ENCODE assay signal across 18 mouse cellular contexts in genomic region chr5:146571830-146572734, GRCm38 (mm10). TPM values are rescaled to one million over a fixed set of nuclear protein-coding genes. Genes with fewer than 3 reads are reported as not detected.
DNase-seq lines count a peak whose midpoint lies in the region; ATAC-seq and TF ChIP-seq lines count a peak whose summit lies in the region.
"Not testable (repeated sequence)": the region's sequence is repeated elsewhere in the genome, so short reads cannot be mapped to it uniquely, and the experiment has no call there.
"Had no signal": no experiment of that assay in that cellular context is flagged by ENCODE, and none has a peak within 500 bp of the region (broad histone marks: within the 10 kb centered on the region; RNA-seq: fewer than 3 reads in every experiment).

No protein-coding gene starts in this region.

- not testable (repeated sequence) for H3K27ac ChIP-seq in heart, embryonic 16.5 days (ENCODE audit: low read length); hindbrain, embryonic 16.5 days (ENCODE audit: low read depth, low read length); midbrain, postnatal 0 days (ENCODE audit: low read depth, low read length)
- peak overlapping the region; percentile 86 for H3K27ac ChIP-seq in layer of hippocampus, adult 2 months
- peak overlapping the region; percentile 44 for H3K27ac ChIP-seq in left cerebral cortex, adult 2 months

- not testable (repeated sequence) for H3K36me3 ChIP-seq in heart, embryonic 16.5 days (ENCODE audit: control insufficient read depth, insufficient read depth); hindbrain, embryonic 16.5 days (ENCODE audit: control insufficient read depth, insufficient read depth, low read length); midbrain, postnatal 0 days (ENCODE audit: insufficient read depth, low read length)

- ATAC-seq in frontal cortex, adult (ENCODE audit: low TSS enrichment) = peak; percentile 80
- peak; percentile 45 for ATAC-seq in heart, embryonic 16.5 days (replicated peaks; ENCODE audit: extremely low read depth, insufficient read depth, low FRiP score)
- peak; percentile 75 for ATAC-seq in hindbrain, embryonic 16.5 days
- 0 out of 2 replicates have a peak, but pooled peaks have one; percentile 52 for ATAC-seq in midbrain, postnatal 0 days (ENCODE audit: low FRiP score)

- intact Hi-C loops in left cerebral cortex, adult 2 months (cut with DNase I) = loop anchor here (2.0 kb wide), 1 partner anchor 99 kb away; no protein-coding TSS in a partner anchor

- not testable (repeated sequence) for TF ChIP-seq CTCF in layer of hippocampus, adult 2 months (conservative IDR thresholded peaks at IDR 0.05); left cerebral cortex, adult 2 months (IDR thresholded peaks at IDR 0.05); midbrain, postnatal 0 days (IDR thresholded peaks at IDR 0.05)

- H3K4me2 ChIP-seq in heart, embryonic 16.5 days (ENCODE audit: low read depth, low read length); hindbrain, embryonic 16.5 days (ENCODE audit: low read length); midbrain, postnatal 0 days (ENCODE audit: low read depth, low read length, poor library complexity, severe bottlenecking): not testable (repeated sequence)

- not testable (repeated sequence) for H3K9me3 ChIP-seq in heart, embryonic 16.5 days (replicated peaks; ENCODE audit: control insufficient read depth, low read length); hindbrain, embryonic 16.5 days (ENCODE audit: control insufficient read depth, low read length); midbrain, postnatal 0 days (ENCODE audit: low read length)

- WGBS in heart, embryonic 16.5 days = 52% methylated on average over 6 of the region's 6 CpGs
- 44% methylated on average over 6 of the region's 6 CpGs for WGBS in hindbrain, embryonic 16.5 days
- WGBS in midbrain, postnatal 0 days = 48% methylated on average over 6 of the region's 6 CpGs

- H3K4me3 ChIP-seq in heart, embryonic 16.5 days (ENCODE audit: low read length); hindbrain, embryonic 16.5 days (ENCODE audit: low read length); layer of hippocampus, adult 2 months; left cerebral cortex, adult 2 months; midbrain, postnatal 0 days (ENCODE audit: low read depth, low read length): not testable (repeated sequence)

- H3K9ac ChIP-seq in heart, embryonic 16.5 days (ENCODE audit: low read length); hindbrain, embryonic 16.5 days (ENCODE audit: low read depth, low read length); midbrain, postnatal 0 days (replicated peaks; ENCODE audit: low read length, poor library complexity, severe bottlenecking): not testable (repeated sequence)

- H3K27me3 ChIP-seq in heart, embryonic 16.5 days (ENCODE audit: control insufficient read depth, insufficient read depth, low read length); hindbrain, embryonic 16.5 days (replicated peaks; ENCODE audit: control insufficient read depth, insufficient read depth, low read length); midbrain, postnatal 0 days (ENCODE audit: insufficient read depth, low read length): not testable (repeated sequence)

- peak; percentile 75 to 80 for DNase-seq in cerebellum, postnatal 14 days
- peak; percentile 76 to 86 for DNase-seq in layer of hippocampus, adult 2 months (ENCODE audit: low spot score in 2 of 2)
- DNase-seq in left cerebral cortex, adult 2 months (ENCODE audit: extremely low spot score in 1 of 2, low spot score in 2 of 2) = peak in 1 of 2 experiments; percentile 49
- DNase-seq in midbrain, postnatal 0 days (ENCODE audit: low spot score) = peak; percentile 44
- DNase-seq in right cerebral cortex, postnatal 4 days = peak; percentile 77

- not testable (repeated sequence) for H3K4me1 ChIP-seq in heart, embryonic 16.5 days (ENCODE audit: control insufficient read depth, insufficient read depth, low read length); hindbrain, embryonic 16.5 days (ENCODE audit: control insufficient read depth, insufficient read depth, low read depth, low read length); midbrain, postnatal 0 days (ENCODE audit: insufficient read depth, low read length)

RNA-seq across cellular contexts. Expression of gene Gpr12, which starts 13.0 kb away (rescaled TPM):
- not detected in 2 replicates for polyA plus RNA-seq in heart, embryonic 16.5 days (2015; fragmentation: Nextera tagmentation; extraction: Ambion mirVana)
- 28.0 and 29.8 TPM in 2 replicates for polyA plus RNA-seq in hindbrain, embryonic 16.5 days (2015; fragmentation: Nextera tagmentation; extraction: Ambion mirVana)
- 10 to 100 TPM; 37.1 to 45.2 TPM for total RNA-seq in layer of hippocampus, adult 2 months (2021)
- 10 to 100 TPM; 26.7 to 27.7 TPM for total RNA-seq in left cerebral cortex, adult 2 months (2021)
- total RNA-seq in midbrain, postnatal 0 days (2014; rRNA removed) = 43.4 and 48.0 TPM in 2 replicates
- polyA plus RNA-seq in midbrain, postnatal 0 days (2015; fragmentation: Nextera tagmentation; extraction: Ambion mirVana) = 33.9 and 34.2 TPM in 2 replicates
- total RNA-seq: ES-E14; gastrocnemius, postnatal 25 days had no signal
- polyA plus RNA-seq: heart, embryonic 14.5 days; liver, embryonic 12.5 days; lung, embryonic 15.5 days had no signal

RNA-seq across cellular contexts. Expression of gene Gm3415, which starts 16.1 kb away (rescaled TPM):
- not detected in 2 replicates for polyA plus RNA-seq in heart, embryonic 16.5 days (2015; fragmentation: Nextera tagmentation; extraction: Ambion mirVana)
- not detected in 2 replicates for polyA plus RNA-seq in hindbrain, embryonic 16.5 days (2015; fragmentation: Nextera tagmentation; extraction: Ambion mirVana)
- not detected for total RNA-seq in layer of hippocampus, adult 2 months (2021)
- total RNA-seq in left cerebral cortex, adult 2 months (2021) = not detected
- not detected in 2 replicates for total RNA-seq in midbrain, postnatal 0 days (2014; rRNA removed)
- not detected in 2 replicates for polyA plus RNA-seq in midbrain, postnatal 0 days (2015; fragmentation: Nextera tagmentation; extraction: Ambion mirVana)
- total RNA-seq: adrenal gland, adult 18-20 months; ES-E14; gastrocnemius, postnatal 25 days had no signal
- polyA plus RNA-seq: heart, embryonic 14.5 days; intestine, embryonic 14.5 days; limb, embryonic 10.5 days; liver, embryonic 12.5 days; lung, embryonic 15.5 days; neural tube, embryonic 12.5 days; stomach, postnatal 0 days had no signal

RNA-seq across cellular contexts. Expression of gene Gm3409, which starts 34.6 kb away (rescaled TPM):
- not detected in 2 replicates for polyA plus RNA-seq in heart, embryonic 16.5 days (2015; fragmentation: Nextera tagmentation; extraction: Ambion mirVana)
- not detected in 2 replicates for polyA plus RNA-seq in hindbrain, embryonic 16.5 days (2015; fragmentation: Nextera tagmentation; extraction: Ambion mirVana)
- not detected for total RNA-seq in layer of hippocampus, adult 2 months (2021)
- total RNA-seq in left cerebral cortex, adult 2 months (2021) = not detected
- not detected in 2 replicates for total RNA-seq in midbrain, postnatal 0 days (2014; rRNA removed)
- polyA plus RNA-seq in midbrain, postnatal 0 days (2015; fragmentation: Nextera tagmentation; extraction: Ambion mirVana) = not detected in 2 replicates
- total RNA-seq: adrenal gland, adult 18-20 months; ES-E14; gastrocnemius, postnatal 25 days had no signal
- polyA plus RNA-seq: heart, embryonic 14.5 days; intestine, embryonic 14.5 days; limb, embryonic 10.5 days; liver, embryonic 12.5 days; lung, embryonic 15.5 days; neural tube, embryonic 12.5 days; stomach, postnatal 0 days had no signal

RNA-seq across cellular contexts. Expression of gene Gm3404, which starts 46.5 kb away (rescaled TPM):
- not detected in 2 replicates for polyA plus RNA-seq in heart, embryonic 16.5 days (2015; fragmentation: Nextera tagmentation; extraction: Ambion mirVana)
- not detected in 2 replicates for polyA plus RNA-seq in hindbrain, embryonic 16.5 days (2015; fragmentation: Nextera tagmentation; extraction: Ambion mirVana)
- not detected for total RNA-seq in layer of hippocampus, adult 2 months (2021)
- not detected for total RNA-seq in left cerebral cortex, adult 2 months (2021)
- not detected in 2 replicates for total RNA-seq in midbrain, postnatal 0 days (2014; rRNA removed)
- not detected in 2 replicates for polyA plus RNA-seq in midbrain, postnatal 0 days (2015; fragmentation: Nextera tagmentation; extraction: Ambion mirVana)
- total RNA-seq: adrenal gland, adult 18-20 months; ES-E14; gastrocnemius, postnatal 25 days had no signal
- polyA plus RNA-seq: heart, embryonic 14.5 days; intestine, embryonic 14.5 days; limb, embryonic 10.5 days; liver, embryonic 12.5 days; lung, embryonic 15.5 days; neural tube, embryonic 12.5 days; stomach, postnatal 0 days had no signal

RNA-seq across cellular contexts. Expression of gene Gm3402, which starts 58.2 kb away (rescaled TPM):
- not detected in 2 replicates for polyA plus RNA-seq in heart, embryonic 16.5 days (2015; fragmentation: Nextera tagmentation; extraction: Ambion mirVana)
- not detected in 2 replicates for polyA plus RNA-seq in hindbrain, embryonic 16.5 days (2015; fragmentation: Nextera tagmentation; extraction: Ambion mirVana)
- total RNA-seq in layer of hippocampus, adult 2 months (2021) = not detected
- not detected for total RNA-seq in left cerebral cortex, adult 2 months (2021)
- total RNA-seq in midbrain, postnatal 0 days (2014; rRNA removed) = not detected in 2 replicates
- not detected in 2 replicates for polyA plus RNA-seq in midbrain, postnatal 0 days (2015; fragmentation: Nextera tagmentation; extraction: Ambion mirVana)
- total RNA-seq: adrenal gland, adult 18-20 months; ES-E14; gastrocnemius, postnatal 25 days had no signal
- polyA plus RNA-seq: heart, embryonic 14.5 days; intestine, embryonic 14.5 days; limb, embryonic 10.5 days; liver, embryonic 12.5 days; lung, embryonic 15.5 days; neural tube, embryonic 12.5 days; stomach, postnatal 0 days had no signal
